Mouse (Mus musculus): ENCODE results near the gene H2-M10.3.
"Not testable (repeated sequence)": the region's sequence is repeated elsewhere in the genome, so short reads cannot be mapped to it uniquely, and the experiment has no call there.

DNA sequence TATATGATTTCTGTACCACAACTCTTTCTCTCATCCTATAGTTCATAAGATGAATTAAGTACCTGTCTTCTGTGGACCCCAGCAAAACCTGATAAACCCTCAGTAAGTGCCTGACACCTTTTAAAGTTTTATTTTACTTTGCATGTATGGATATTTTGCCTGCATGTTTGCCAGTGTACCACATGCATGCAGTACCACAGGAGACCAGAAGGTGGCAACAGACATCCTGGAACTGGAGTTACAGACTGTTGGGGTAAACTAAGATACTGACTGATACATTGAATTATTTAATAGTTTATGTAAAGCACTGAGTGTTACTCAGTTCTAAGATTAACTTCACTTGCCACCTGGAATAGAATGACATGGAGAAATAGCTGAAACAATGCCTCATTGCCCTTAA is 10.7 kb downstream of the H2-M10.3 start:
- peak; percentile 53 for TF ChIP-seq CTCF (conservative IDR thresholded peaks at IDR 0.05; ENCODE audit: low read length)
- not testable (repeated sequence) for TF ChIP-seq NANOG (IDR thresholded peaks at IDR 0.05; ENCODE audit: borderline replicate concordance, low read length)
